Mouse (Mus musculus): ENCODE measurements around the gene Slc16a5. TPM values are rescaled to one million over a fixed set of nuclear protein-coding genes. Genes with fewer than 3 reads are reported as not detected.

Slc16a5 gene
- polyA plus RNA-seq, 1 experiment from 2014 or later, result 0.11 TPM

DNA sequence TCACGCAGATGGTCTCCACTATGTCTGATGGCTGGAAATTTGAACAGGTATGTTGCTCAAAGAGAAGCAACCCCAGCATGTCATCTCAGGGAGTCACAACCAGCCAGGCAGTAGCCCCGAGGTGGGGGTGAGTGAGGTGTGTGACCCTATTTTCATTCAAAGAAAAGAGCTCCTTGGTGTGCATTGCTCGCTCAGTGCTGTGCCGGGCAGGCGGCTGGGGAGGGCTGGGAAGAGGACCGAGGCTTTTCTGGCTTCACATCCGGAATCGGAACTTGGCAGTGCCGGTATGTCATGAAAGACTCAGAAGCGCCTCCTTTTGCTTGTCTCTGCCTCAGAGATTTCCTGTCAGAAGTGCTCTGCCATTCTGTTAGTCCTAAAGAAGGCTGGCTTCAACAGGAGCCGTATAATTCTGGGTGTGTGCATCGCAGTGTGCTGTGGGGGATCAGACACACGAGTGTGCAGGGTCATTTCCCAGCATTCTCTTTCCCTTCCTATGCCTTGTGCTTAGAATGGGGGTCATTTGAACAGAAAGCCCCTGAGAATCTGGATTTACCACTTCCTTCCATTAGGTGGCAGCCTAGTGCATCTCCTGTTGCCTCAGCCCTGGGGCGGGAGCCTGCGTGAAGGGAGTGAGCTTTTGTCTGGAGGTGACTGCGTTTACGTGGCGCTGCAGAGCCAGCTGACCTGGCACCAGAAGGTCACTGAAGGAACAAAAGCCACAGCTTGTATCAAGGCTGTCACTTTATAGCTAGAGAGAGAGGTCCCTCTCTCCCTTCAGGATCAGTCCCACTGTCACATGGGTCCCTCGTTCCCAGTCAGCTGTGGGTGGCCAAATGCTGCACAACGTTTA is 34.6 kb upstream of the Slc16a5 start:
- Histone ChIP-seq H3K27ac (ENCODE audit: low read depth, low read length) (peak overlapping the region; percentile 40; the same call in 1 of the 2 replicates), H3K9me3 (ENCODE audit: control insufficient read depth, low read length) (no peaks in the 10 kb centered on the region), H3K4me1 (replicated peaks; ENCODE audit: control insufficient read depth, insufficient read depth, low read length) (peaks cover 5% of the 10 kb centered on the region; the same call in 1 of the 2 replicates), H3K4me2 (replicated peaks; ENCODE audit: low read depth, low read length) (0 out of 2 replicates have a peak overlapping the region, but pooled peaks have one; percentile 4), H3K9ac (ENCODE audit: low read depth, low read length) (no peak overlapping the region), H3K27me3 (ENCODE audit: control insufficient read depth, insufficient read depth, low read length) (no peaks in the 10 kb centered on the region), H3K4me3 (ENCODE audit: low read depth, low read length) (no peak overlapping the region), H3K36me3 (ENCODE audit: control insufficient read depth, insufficient read depth, low read length) (peaks cover 12% of the 10 kb centered on the region; the same call in 1 of the 2 replicates)
- DNase-seq (ENCODE audit: low spot score), result peak; percentile 90
- ATAC-seq (ENCODE audit: low FRiP score), result peak; percentile 65; the same call in 1 of the 2 replicates
- WGBS, result 34% methylated on average over 20 of the region's 20 CpGs

DNA sequence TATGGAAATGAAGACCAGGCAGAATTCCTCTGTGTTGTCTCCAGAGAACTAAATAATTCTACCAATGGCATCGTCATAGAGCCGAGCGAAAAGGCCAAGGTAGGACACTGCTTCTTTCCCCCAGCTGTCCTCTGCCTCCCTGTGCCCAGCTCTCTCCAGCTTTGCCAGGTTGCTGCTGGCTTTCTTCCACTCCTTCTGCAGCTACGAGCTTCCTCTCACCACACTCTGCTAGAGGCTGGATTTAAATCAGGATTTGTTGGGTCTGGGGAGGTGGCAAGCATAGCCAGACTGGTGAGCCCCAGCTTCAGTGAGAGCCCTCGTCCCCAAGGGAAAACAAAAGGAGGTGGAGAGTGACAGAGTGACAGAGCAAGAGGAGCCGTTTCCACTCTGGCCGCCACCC is 33.0 kb upstream of the Slc16a5 start:
- no peak for DNase-seq (ENCODE audit: low spot score)
- Histone ChIP-seq H3K9ac (ENCODE audit: low read depth, low read length) (no peak overlapping the region), H3K27ac (ENCODE audit: low read depth, low read length) (no peak overlapping the region), H3K27me3 (ENCODE audit: control insufficient read depth, insufficient read depth, low read length) (no peaks in the 10 kb centered on the region), H3K4me1 (replicated peaks; ENCODE audit: control insufficient read depth, insufficient read depth, low read length) (peaks cover 5% of the 10 kb centered on the region; the same call in 1 of the 2 replicates), H3K4me2 (replicated peaks; ENCODE audit: low read depth, low read length) (no peak overlapping the region), H3K36me3 (ENCODE audit: control insufficient read depth, insufficient read depth, low read length) (peaks cover 12% of the 10 kb centered on the region; the same call in 1 of the 2 replicates), H3K9me3 (ENCODE audit: control insufficient read depth, low read length) (no peaks in the 10 kb centered on the region), H3K4me3 (ENCODE audit: low read depth, low read length) (no peak overlapping the region)
- WGBS, result 86% methylated on average over 7 of the region's 7 CpGs
- ATAC-seq (ENCODE audit: low FRiP score), result no peak

DNA sequence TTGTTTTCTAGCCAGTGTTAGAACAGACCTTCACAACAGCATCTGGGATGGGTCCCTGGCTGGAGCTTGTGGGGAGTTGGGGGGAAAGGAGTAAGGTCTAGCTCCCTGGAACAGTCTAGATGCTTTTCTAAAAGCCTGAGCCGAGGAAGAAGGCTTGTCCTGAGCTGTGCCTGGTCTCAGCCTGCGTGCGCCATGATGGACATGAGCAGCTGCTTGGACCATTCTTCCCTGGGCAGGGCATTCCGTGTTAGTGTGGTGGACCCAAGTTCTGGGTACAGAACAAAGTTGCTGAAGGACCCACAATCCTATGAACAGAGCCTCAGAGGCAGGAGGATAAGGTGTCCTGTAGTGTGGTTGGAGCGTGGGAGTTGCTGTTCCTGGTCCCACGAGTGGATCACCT is 31.7 kb upstream of the Slc16a5 start:
- no peaks in the 10 kb centered on the region for H3K27me3 ChIP-seq (ENCODE audit: control insufficient read depth, insufficient read depth, low read length)
- no peaks in the 10 kb centered on the region for H3K9me3 ChIP-seq (ENCODE audit: control insufficient read depth, low read length)
- no peak overlapping the region for H3K4me3 ChIP-seq (ENCODE audit: low read depth, low read length)
- no peak overlapping the region for H3K27ac ChIP-seq (ENCODE audit: low read depth, low read length)
- no peak for DNase-seq (ENCODE audit: low spot score)
- H3K9ac ChIP-seq (ENCODE audit: low read depth, low read length), result no peak overlapping the region
- no peak overlapping the region for H3K4me2 ChIP-seq (replicated peaks; ENCODE audit: low read depth, low read length)
- peaks cover 12% of the 10 kb centered on the region; the same call in 1 of the 2 replicates for H3K36me3 ChIP-seq (ENCODE audit: control insufficient read depth, insufficient read depth, low read length)
- no peak for ATAC-seq (ENCODE audit: low FRiP score)
- peaks cover 7% of the 10 kb centered on the region; the same call in 1 of the 2 replicates for H3K4me1 ChIP-seq (replicated peaks; ENCODE audit: control insufficient read depth, insufficient read depth, low read length)
- 87% methylated on average over 6 of the region's 6 CpGs for WGBS

- WGBS, result 77% methylated on average over 4 of the region's 4 CpGs
- no peak for ATAC-seq (ENCODE audit: low FRiP score)
- H3K4me2 ChIP-seq (replicated peaks; ENCODE audit: low read depth, low read length), result no peak overlapping the region
These were observed 29.5 kb upstream of the Slc16a5 start for GRCm38 (mm10) chr11:115432814-115433213.

DNA sequence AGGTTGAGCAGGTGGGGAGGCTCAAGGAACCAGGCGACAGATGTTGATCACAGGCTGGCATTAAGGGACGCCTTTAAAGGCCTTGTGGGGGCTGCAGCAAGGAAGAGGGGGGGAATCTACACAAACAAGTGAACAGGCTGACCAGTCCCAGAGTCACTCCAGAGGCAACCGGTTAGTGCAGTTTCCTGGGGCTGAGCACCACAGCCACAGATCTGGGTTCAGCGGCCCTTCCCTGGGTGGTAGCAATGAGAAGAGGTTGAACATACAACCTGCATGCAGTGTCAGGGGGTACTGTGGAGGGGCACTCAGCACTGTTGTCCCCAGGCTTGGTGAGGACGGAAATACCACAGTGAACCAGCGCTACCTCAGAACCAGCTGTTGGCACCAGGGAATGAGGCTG is 28.9 kb upstream of the Slc16a5 start:
- Histone ChIP-seq H3K9ac (ENCODE audit: low read depth, low read length) (no peak overlapping the region), H3K4me1 (replicated peaks; ENCODE audit: control insufficient read depth, insufficient read depth, low read length) (peaks cover 8% of the 10 kb centered on the region; the same call in 1 of the 2 replicates), H3K4me2 (replicated peaks; ENCODE audit: low read depth, low read length) (no peak overlapping the region), H3K27ac (ENCODE audit: low read depth, low read length) (no peak overlapping the region), H3K9me3 (ENCODE audit: control insufficient read depth, low read length) (no peaks in the 10 kb centered on the region), H3K27me3 (ENCODE audit: control insufficient read depth, insufficient read depth, low read length) (no peaks in the 10 kb centered on the region), H3K4me3 (ENCODE audit: low read depth, low read length) (no peak overlapping the region), H3K36me3 (ENCODE audit: control insufficient read depth, insufficient read depth, low read length) (peaks cover 9% of the 10 kb centered on the region; the same call in 1 of the 2 replicates)
- DNase-seq (ENCODE audit: low spot score), result no peak
- 87% methylated on average over 6 of the region's 6 CpGs for WGBS
- ATAC-seq (ENCODE audit: low FRiP score), result no peak

More at GRCm38 (mm10) chr11:115432814-115433213, 29.5 kb upstream of the Slc16a5 start:
- no peak overlapping the region for H3K4me3 ChIP-seq (ENCODE audit: low read depth, low read length)
- H3K27ac ChIP-seq (ENCODE audit: low read depth, low read length), result no peak overlapping the region
- H3K9ac ChIP-seq (ENCODE audit: low read depth, low read length), result no peak overlapping the region
- DNase-seq (ENCODE audit: low spot score), result no peak
- H3K27me3 ChIP-seq (ENCODE audit: control insufficient read depth, insufficient read depth, low read length), result no peaks in the 10 kb centered on the region
- no peaks in the 10 kb centered on the region for H3K9me3 ChIP-seq (ENCODE audit: control insufficient read depth, low read length)
- peaks cover 11% of the 10 kb centered on the region for H3K4me1 ChIP-seq (replicated peaks; ENCODE audit: control insufficient read depth, insufficient read depth, low read length)
- peaks cover 9% of the 10 kb centered on the region; the same call in 1 of the 2 replicates for H3K36me3 ChIP-seq (ENCODE audit: control insufficient read depth, insufficient read depth, low read length)

DNA sequence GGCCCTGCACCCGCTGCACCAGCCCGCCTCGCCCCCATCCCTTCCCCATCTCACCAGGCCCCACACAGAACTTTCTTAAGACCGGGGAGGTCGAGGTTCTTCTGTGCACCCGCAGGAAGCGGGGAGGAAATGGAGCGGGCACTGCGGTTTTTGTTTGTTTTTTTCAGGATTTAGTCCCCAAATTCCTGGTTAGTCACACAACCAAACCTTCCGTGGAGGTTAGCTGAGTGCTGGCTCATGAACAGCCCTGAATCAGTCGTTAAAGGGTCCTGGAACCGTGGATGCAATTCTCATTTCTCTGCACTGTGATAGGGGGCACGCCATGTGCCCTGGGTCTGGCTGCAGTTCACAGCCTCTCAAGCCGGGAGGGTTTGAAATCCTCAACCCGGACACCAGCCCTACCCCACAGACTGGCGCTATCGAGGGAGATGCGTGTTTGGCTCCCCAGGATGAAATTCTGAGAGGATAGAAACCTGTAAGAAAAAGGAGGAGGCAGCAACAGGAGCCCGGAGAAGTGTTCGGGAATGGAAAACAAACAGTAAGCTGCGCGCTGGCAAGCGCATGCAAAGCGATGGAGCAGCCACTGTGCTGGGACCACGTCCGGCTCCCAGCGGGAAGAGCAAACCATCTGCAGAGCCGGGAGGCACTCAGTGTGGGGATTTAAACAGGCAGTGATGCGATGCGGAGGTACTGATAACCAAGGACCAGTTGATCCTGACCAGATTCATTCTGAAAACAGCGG is 26.5 kb upstream of the Slc16a5 start:
- Histone ChIP-seq H3K4me3 (ENCODE audit: low read depth, low read length) (peak overlapping the region; percentile 23), H3K4me1 (replicated peaks; ENCODE audit: control insufficient read depth, insufficient read depth, low read length) (peaks cover 8% of the 10 kb centered on the region; the same call in 1 of the 2 replicates), H3K4me2 (replicated peaks; ENCODE audit: low read depth, low read length) (peak overlapping the region; percentile 58), H3K9me3 (ENCODE audit: control insufficient read depth, low read length) (no peaks in the 10 kb centered on the region), H3K27me3 (ENCODE audit: control insufficient read depth, insufficient read depth, low read length) (no peaks in the 10 kb centered on the region), H3K27ac (ENCODE audit: low read depth, low read length) (no peak overlapping the region), H3K9ac (ENCODE audit: low read depth, low read length) (peak overlapping the region; percentile 52), H3K36me3 (ENCODE audit: control insufficient read depth, insufficient read depth, low read length) (no peaks in the 10 kb centered on the region)
- ATAC-seq (ENCODE audit: low FRiP score) (no peak), DNase-seq (ENCODE audit: low spot score) (peak; percentile 66)
- 3% methylated on average over 31 of the region's 31 CpGs for WGBS

DNA sequence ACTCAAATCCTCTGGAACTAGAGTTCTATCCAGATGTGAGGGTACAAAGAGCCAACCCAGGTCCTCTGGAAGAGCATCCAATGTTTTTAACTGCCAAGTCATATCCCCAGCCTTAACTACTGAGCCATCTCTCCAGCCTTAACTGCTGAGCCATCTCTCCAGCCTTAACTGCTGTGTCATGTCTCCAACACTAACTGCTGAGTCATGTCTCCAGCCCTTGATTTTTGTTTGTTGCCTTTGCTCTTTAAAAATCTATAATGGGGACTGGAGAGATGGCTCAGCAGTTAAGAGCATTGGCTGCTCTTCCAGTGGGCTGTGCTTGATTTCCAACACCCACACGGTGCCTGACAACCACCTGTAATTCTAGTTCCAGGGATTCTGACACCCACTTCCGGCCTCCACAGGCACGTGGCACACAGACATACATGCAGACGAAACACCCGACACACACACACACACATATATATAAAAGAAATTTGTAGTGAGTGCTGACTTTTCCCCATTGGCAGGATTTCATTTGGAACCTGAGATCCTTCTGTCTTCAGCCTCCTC is 24.6 kb upstream of the Slc16a5 start:
- 86% methylated on average over 5 of the region's 5 CpGs for WGBS
- DNase-seq (ENCODE audit: low spot score) (no peak), ATAC-seq (ENCODE audit: low FRiP score) (no peak)
- H3K9ac ChIP-seq (ENCODE audit: low read depth, low read length), result no peak overlapping the region
- no peaks in the 10 kb centered on the region for H3K9me3 ChIP-seq (ENCODE audit: control insufficient read depth, low read length)
- H3K4me1 ChIP-seq (replicated peaks; ENCODE audit: control insufficient read depth, insufficient read depth, low read length), result peaks cover 8% of the 10 kb centered on the region; the same call in 1 of the 2 replicates
- no peak overlapping the region for H3K4me3 ChIP-seq (ENCODE audit: low read depth, low read length)
- H3K36me3 ChIP-seq (ENCODE audit: control insufficient read depth, insufficient read depth, low read length), result no peaks in the 10 kb centered on the region
- no peaks in the 10 kb centered on the region for H3K27me3 ChIP-seq (ENCODE audit: control insufficient read depth, insufficient read depth, low read length)
- H3K4me2 ChIP-seq (replicated peaks; ENCODE audit: low read depth, low read length), result no peak overlapping the region
- no peak overlapping the region for H3K27ac ChIP-seq (ENCODE audit: low read depth, low read length)

GRCm38 (mm10) chr11:115439326-115439725 is 22.9 kb upstream of the Slc16a5 start:
- ATAC-seq (ENCODE audit: low FRiP score) (no peak), DNase-seq (ENCODE audit: low spot score) (no peak)
- no peaks in the 10 kb centered on the region for H3K27me3 ChIP-seq (ENCODE audit: control insufficient read depth, insufficient read depth, low read length)
- H3K4me2 ChIP-seq (replicated peaks; ENCODE audit: low read depth, low read length), result no peak overlapping the region
- H3K9me3 ChIP-seq (ENCODE audit: control insufficient read depth, low read length), result no peaks in the 10 kb centered on the region
- H3K4me3 ChIP-seq (ENCODE audit: low read depth, low read length), result no peak overlapping the region
- no peak overlapping the region for H3K9ac ChIP-seq (ENCODE audit: low read depth, low read length)
- H3K36me3 ChIP-seq (ENCODE audit: control insufficient read depth, insufficient read depth, low read length), result no peaks in the 10 kb centered on the region
- H3K27ac ChIP-seq (ENCODE audit: low read depth, low read length), result no peak overlapping the region
- peaks cover 8% of the 10 kb centered on the region; the same call in 1 of the 2 replicates for H3K4me1 ChIP-seq (replicated peaks; ENCODE audit: control insufficient read depth, insufficient read depth, low read length)
- 90% methylated on average over 3 of the region's 3 CpGs for WGBS

Measured in hindbrain, embryonic 11.5 days (tissue).